Mouse (Mus musculus) heart, postnatal 36 days (tissue): ENCODE results near the gene Alx1. TPM values are rescaled to one million over a fixed set of nuclear protein-coding genes. Genes with fewer than 3 reads are reported as not detected.

Source experiments
- total RNA-seq, 2 experiments: library from RNA; stranded (reverse); gene quantifications; 2 replicates each; pipeline ENCODE4 v1.2.3; 2021

The Alx1 gene
- total RNA-seq, 2 experiments from 2014 or later: not detected

Other genes starting within 250 kb of the Alx1 start
- not detected for gene Lrriq1, start 206.1 kb upstream of the Alx1 start, total RNA-seq